Comparison of ENCODE assay signal across 33 mouse cellular contexts in the genomic region with DNA sequence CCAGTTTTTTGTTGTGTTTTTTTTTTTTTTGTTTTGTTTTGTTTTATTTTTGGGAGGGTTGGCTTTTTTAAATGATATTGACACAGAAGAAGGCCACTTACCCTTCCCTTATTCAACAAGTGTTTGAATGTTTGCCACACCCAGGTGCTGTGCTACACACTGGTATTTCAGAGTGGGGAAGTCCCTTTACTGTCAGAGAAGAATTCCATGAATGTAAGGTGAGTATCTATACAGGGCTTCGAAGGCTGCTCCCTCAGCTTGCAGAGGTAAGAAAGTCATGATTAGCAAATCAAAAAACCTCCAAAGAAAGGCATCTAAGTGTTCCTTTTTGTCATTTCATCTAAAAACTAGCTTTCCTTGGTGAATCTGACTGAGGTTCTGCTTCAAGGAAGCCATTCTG.
"Had no signal": no experiment of that assay in that cellular context is flagged by ENCODE, and none has a peak within 500 bp of the region (broad histone marks: within the 10 kb centered on the region; RNA-seq: fewer than 3 reads in every experiment).

No protein-coding gene starts in this region.

- H3K9ac ChIP-seq: heart, embryonic 13.5 days; heart, embryonic 15.5 days; hindbrain, embryonic 12.5 days; hindbrain, embryonic 13.5 days; hindbrain, embryonic 14.5 days; hindbrain, embryonic 15.5 days; intestine, embryonic 15.5 days; kidney, embryonic 15.5 days had no signal

- H3K4me3 ChIP-seq: heart, embryonic 13.5 days; heart, embryonic 15.5 days; hindbrain, embryonic 10.5 days; hindbrain, embryonic 12.5 days; hindbrain, embryonic 13.5 days; hindbrain, embryonic 15.5 days; intestine, embryonic 15.5 days; kidney, embryonic 15.5 days; layer of hippocampus, adult 2 months; left cerebral cortex, adult 2 months had no signal

- DNase-seq: heart, postnatal 14 days; heart, postnatal 36 days; heart, postnatal 4 days; kidney, adult 11 months; kidney, adult 18-20 months; kidney, adult 2 months; kidney, adult 8-10 months; kidney, adult 9 months; kidney, postnatal 10 days; kidney, postnatal 14 days; kidney, postnatal 25 days; kidney, postnatal 36 days; kidney, postnatal 4 days; layer of hippocampus, adult 9-11 months; layer of hippocampus, postnatal 36 days had no signal

- H3K27ac ChIP-seq: heart, embryonic 13.5 days; heart, embryonic 15.5 days; hindbrain, embryonic 10.5 days; hindbrain, embryonic 12.5 days; hindbrain, embryonic 13.5 days; hindbrain, embryonic 14.5 days; hindbrain, embryonic 15.5 days; hindbrain, postnatal 0 days; intestine, embryonic 15.5 days; kidney, embryonic 15.5 days; kidney, postnatal 0 days; layer of hippocampus, adult 2 months; left cerebral cortex, adult 2 months had no signal

- ATAC-seq: hindbrain, embryonic 16.5 days; hindbrain, postnatal 0 days; inflammation-experienced regulatory T-cells, adult 6 months; intestine, embryonic 15.5 days; intestine, embryonic 16.5 days; intestine, postnatal 0 days had no signal

- H3K4me1 ChIP-seq: heart, embryonic 15.5 days; hindbrain, embryonic 10.5 days; hindbrain, embryonic 12.5 days; hindbrain, embryonic 13.5 days; hindbrain, embryonic 15.5 days; intestine, embryonic 15.5 days; kidney, embryonic 15.5 days had no signal

- H3K36me3 ChIP-seq: heart, embryonic 13.5 days; heart, embryonic 15.5 days; hindbrain, embryonic 10.5 days; hindbrain, embryonic 12.5 days; hindbrain, embryonic 13.5 days; hindbrain, embryonic 15.5 days; intestine, embryonic 15.5 days; kidney, embryonic 15.5 days had no signal

- H3K9me3 ChIP-seq: heart, embryonic 13.5 days; heart, embryonic 15.5 days; hindbrain, embryonic 10.5 days; hindbrain, embryonic 12.5 days; hindbrain, embryonic 13.5 days; hindbrain, embryonic 15.5 days; intestine, embryonic 15.5 days; kidney, embryonic 15.5 days had no signal

- H3K27me3 ChIP-seq: heart, embryonic 13.5 days; heart, embryonic 15.5 days; hindbrain, embryonic 12.5 days; hindbrain, embryonic 13.5 days; hindbrain, embryonic 15.5 days; intestine, embryonic 15.5 days; kidney, embryonic 15.5 days had no signal

- H3K4me2 ChIP-seq: heart, embryonic 11.5 days; heart, embryonic 13.5 days; heart, embryonic 15.5 days; hindbrain, embryonic 12.5 days; hindbrain, embryonic 13.5 days; hindbrain, embryonic 14.5 days; hindbrain, embryonic 15.5 days; intestine, embryonic 15.5 days; kidney, embryonic 15.5 days had no signal
